Mouse (Mus musculus) kidney, embryonic 15.5 days (tissue): ENCODE results near the gene Gm266. TPM values are rescaled to one million over a fixed set of nuclear protein-coding genes. Genes with fewer than 3 reads are reported as not detected.

Source experiments
- ATAC-seq: fragments of 200-750 bp; cut with Nextera tagmentation; replicated peaks from 2 replicates; pipeline ENCODE4 v1.8.0; 2017; ENCODE audit warnings: moderate TSS enrichment; ENCODE audit not compliant: low FRiP score
- H3K27ac ChIP-seq: fragments of 300-500 bp; sonication (generic); 2 replicates; pipeline ENCODE4 v1.5.1; 2015; ENCODE audit warnings: mild to moderate bottlenecking, inconsistent platforms
- H3K27me3 ChIP-seq: fragments of 300-500 bp; sonication (generic); 2 replicates; pipeline ENCODE4 v1.6.1; 2015; ENCODE audit warnings: inconsistent platforms
- H3K36me3 ChIP-seq: fragments of 300-500 bp; sonication (generic); 2 replicates; pipeline ENCODE4 v1.6.1; 2015; ENCODE audit warnings: inconsistent platforms
- H3K4me1 ChIP-seq: fragments of 300-500 bp; sonication (generic); 2 replicates; pipeline ENCODE4 v1.6.1; 2015; ENCODE audit warnings: inconsistent platforms
- H3K4me2 ChIP-seq: fragments of 300-500 bp; sonication (generic); 2 replicates; pipeline ENCODE4 v1.6.1; 2015; ENCODE audit warnings: moderate library complexity, mild to moderate bottlenecking, inconsistent platforms
- H3K4me3 ChIP-seq: fragments of 300-500 bp; sonication (generic); replicated peaks from 2 replicates; pipeline ENCODE4 v1.5.1; 2015; ENCODE audit warnings: mild to moderate bottlenecking, inconsistent platforms
- H3K9ac ChIP-seq: fragments of 300-500 bp; sonication (generic); 2 replicates; pipeline ENCODE4 v1.6.1; 2015; ENCODE audit warnings: mild to moderate bottlenecking, inconsistent platforms
- H3K9me3 ChIP-seq: fragments of 300-500 bp; sonication (generic); replicated peaks from 2 replicates; pipeline ENCODE4 v1.6.1; 2016; ENCODE audit warnings: inconsistent platforms
- WGBS: fragments of 180-500 bp; shearing (Covaris S2); methylation state at CpG from one replicate; pipeline ENCODE4 v1.1.7; 2015; ENCODE audit warnings: mixed read lengths; 5-methylcytosine and 5-hydroxymethylcytosine counted together
- polyA plus RNA-seq: library from polyadenylated mRNA; unstranded; fragments of >200 nt; fragmentation: Nextera tagmentation; extraction: Ambion mirVana; gene quantifications from 2 replicates; pipeline ENCODE4 v1.2.1, GENCODE M21; 2015

The Gm266 gene
- polyA plus RNA-seq, 1 experiment from 2014 or later: 91.7 TPM

- Histone ChIP-seq H3K9me3 (no peaks in the 10 kb centered on the region), H3K9ac (no peak overlapping the region), H3K4me3 (no peak overlapping the region), H3K27ac (no peak overlapping the region), H3K36me3 (no peaks in the 10 kb centered on the region), H3K4me2 (no peak overlapping the region), H3K27me3 (0 out of 2 replicates have a peak, but pooled peaks cover 5% of the 10 kb centered on the region), H3K4me1 (peaks cover 7% of the 10 kb centered on the region)
- WGBS: 80% methylated on average over 5 of the region's 5 CpGs
- ATAC-seq: no peak
These were observed 14.0 kb upstream of the Gm266 start for GRCm38 (mm10) chr12:111499617-111500016.

GRCm38 (mm10) chr12:111497076-111497475, 11.5 kb upstream of the Gm266 start:
- H3K4me3 ChIP-seq: no peak overlapping the region
- H3K4me1 ChIP-seq: no peaks in the 10 kb centered on the region
- H3K27me3 ChIP-seq: 0 out of 2 replicates have a peak, but pooled peaks cover 2% of the 10 kb centered on the region
- WGBS: 52% methylated on average over 2 of the region's 2 CpGs
- no peak overlapping the region for H3K4me2 ChIP-seq
- H3K36me3 ChIP-seq: no peaks in the 10 kb centered on the region
- no peak for ATAC-seq
- H3K9me3 ChIP-seq: no peaks in the 10 kb centered on the region
- no peak overlapping the region for H3K9ac ChIP-seq
- no peak overlapping the region for H3K27ac ChIP-seq

GRCm38 (mm10) chr12:111494931-111495330, 9.3 kb upstream of the Gm266 start:
- H3K4me2 ChIP-seq: no peak overlapping the region
- H3K4me3 ChIP-seq: no peak overlapping the region
- ATAC-seq: no peak
- WGBS: 74% methylated on average over 4 of the region's 4 CpGs
- no peaks in the 10 kb centered on the region for H3K9me3 ChIP-seq
- 0 out of 2 replicates have a peak, but pooled peaks cover 2% of the 10 kb centered on the region for H3K27me3 ChIP-seq
- H3K36me3 ChIP-seq: no peaks in the 10 kb centered on the region
- H3K9ac ChIP-seq: no peak overlapping the region
- no peak overlapping the region for H3K27ac ChIP-seq
- H3K4me1 ChIP-seq: peaks cover 13% of the 10 kb centered on the region

- Histone ChIP-seq H3K4me1 (peaks cover 68% of the 10 kb centered on the region), H3K9me3 (no peaks in the 10 kb centered on the region), H3K9ac (no peak overlapping the region), H3K27ac (peak overlapping the region; percentile 96), H3K4me3 (no peak overlapping the region), H3K4me2 (peak overlapping the region; percentile 17), H3K36me3 (no peaks in the 10 kb centered on the region), H3K27me3 (peaks cover 12% of the 10 kb centered on the region)
- 53% methylated on average over 11 of the region's 11 CpGs for WGBS
- peak; percentile 23; the same call in 1 of the 2 replicates for ATAC-seq
These were observed 3.7 kb upstream of the Gm266 start for GRCm38 (mm10) chr12:111489261-111489865.

GRCm38 (mm10) chr12:111486455-111486854, 832 bp upstream of the Gm266 start:
- peak overlapping the region; percentile 57 for H3K4me3 ChIP-seq
- H3K36me3 ChIP-seq: no peaks in the 10 kb centered on the region
- WGBS: 4% methylated on average over 12 of the region's 12 CpGs
- peak overlapping the region; percentile 96 for H3K27ac ChIP-seq
- peak overlapping the region; percentile 88 for H3K4me2 ChIP-seq
- peaks cover 15% of the 10 kb centered on the region for H3K27me3 ChIP-seq
- H3K4me1 ChIP-seq: peaks cover 74% of the 10 kb centered on the region
- no peaks in the 10 kb centered on the region for H3K9me3 ChIP-seq
- ATAC-seq: no peak
- H3K9ac ChIP-seq: peak overlapping the region; percentile 60

GRCm38 (mm10) chr12:111485046-111485651, 474 bp downstream of the Gm266 start:
- Histone ChIP-seq H3K9ac (peak overlapping the region; percentile 60), H3K4me2 (peak overlapping the region; percentile 88), H3K36me3 (no peaks in the 10 kb centered on the region), H3K9me3 (no peaks in the 10 kb centered on the region), H3K4me3 (peak overlapping the region; percentile 57), H3K27ac (peak overlapping the region; percentile 96), H3K27me3 (peaks cover 15% of the 10 kb centered on the region), H3K4me1 (peaks cover 63% of the 10 kb centered on the region)
- WGBS: under 1% methylated on average over 63 of the region's 63 CpGs
- ATAC-seq: peak; percentile 20

- Histone ChIP-seq H3K4me1 (peaks cover 28% of the 10 kb centered on the region), H3K27ac (no peak overlapping the region), H3K9ac (no peak overlapping the region), H3K27me3 (peaks cover 4% of the 10 kb centered on the region; the same call in 1 of the 2 replicates), H3K4me3 (no peak overlapping the region), H3K36me3 (no peaks in the 10 kb centered on the region), H3K9me3 (peaks cover 3% of the 10 kb centered on the region; the same call in 1 of the 2 replicates), H3K4me2 (no peak overlapping the region)
- WGBS: 74% methylated on average over 2 of the region's 2 CpGs
- no peak for ATAC-seq
These were observed 5.7 kb downstream of the Gm266 start for GRCm38 (mm10) chr12:111479917-111480316.

GRCm38 (mm10) chr12:111478924-111479323, 6.7 kb downstream of the Gm266 start:
- no peak for ATAC-seq
- WGBS: 35% methylated on average over 5 of the region's 5 CpGs
- H3K4me1 ChIP-seq: peaks cover 31% of the 10 kb centered on the region
- H3K27ac ChIP-seq: no peak overlapping the region
- H3K4me3 ChIP-seq: no peak overlapping the region
- no peak overlapping the region for H3K9ac ChIP-seq
- H3K36me3 ChIP-seq: no peaks in the 10 kb centered on the region
- H3K4me2 ChIP-seq: no peak overlapping the region
- H3K27me3 ChIP-seq: no peaks in the 10 kb centered on the region
- H3K9me3 ChIP-seq: peaks cover 3% of the 10 kb centered on the region; the same call in 1 of the 2 replicates

- H3K9ac ChIP-seq: no peak overlapping the region
- no peak overlapping the region for H3K4me3 ChIP-seq
- peak overlapping the region; percentile 79 for H3K27ac ChIP-seq
- no peak overlapping the region for H3K4me2 ChIP-seq
- no peaks in the 10 kb centered on the region for H3K36me3 ChIP-seq
- peak; percentile 82 for ATAC-seq
- H3K27me3 ChIP-seq: no peaks in the 10 kb centered on the region
- H3K4me1 ChIP-seq: peaks cover 41% of the 10 kb centered on the region
- peaks cover 3% of the 10 kb centered on the region; the same call in 1 of the 2 replicates for H3K9me3 ChIP-seq
- WGBS: 36% methylated on average over 8 of the region's 8 CpGs
These were observed 10.6 kb downstream of the Gm266 start for GRCm38 (mm10) chr12:111474893-111475643.

- Histone ChIP-seq H3K27ac (peak overlapping the region; percentile 79), H3K9ac (no peak overlapping the region), H3K36me3 (no peaks in the 10 kb centered on the region), H3K4me3 (no peak overlapping the region), H3K27me3 (no peaks in the 10 kb centered on the region), H3K4me1 (peaks cover 40% of the 10 kb centered on the region), H3K9me3 (peaks cover 3% of the 10 kb centered on the region; the same call in 1 of the 2 replicates), H3K4me2 (no peak overlapping the region)
- peak; percentile 38; the same call in 1 of the 2 replicates for ATAC-seq
- 97% methylated on average over 3 of the region's 3 CpGs for WGBS
These were observed 11.2 kb downstream of the Gm266 start for GRCm38 (mm10) chr12:111474384-111474783.

- Histone ChIP-seq H3K27me3 (no peaks in the 10 kb centered on the region), H3K4me2 (no peak overlapping the region), H3K9me3 (peaks cover 3% of the 10 kb centered on the region; the same call in 1 of the 2 replicates), H3K9ac (no peak overlapping the region), H3K36me3 (no peaks in the 10 kb centered on the region), H3K4me3 (no peak overlapping the region), H3K4me1 (peaks cover 35% of the 10 kb centered on the region), H3K27ac (no peak overlapping the region)
- 62% methylated on average over 5 of the region's 5 CpGs for WGBS
- ATAC-seq: no peak
These were observed 12.7 kb downstream of the Gm266 start for GRCm38 (mm10) chr12:111472886-111473285.

GRCm38 (mm10) chr12:111471721-111472120, 13.9 kb downstream of the Gm266 start:
- H3K4me3 ChIP-seq: no peak overlapping the region
- no peak overlapping the region for H3K27ac ChIP-seq
- no peak overlapping the region for H3K9ac ChIP-seq
- H3K9me3 ChIP-seq: 0 out of 2 replicates have a peak, but pooled peaks cover under 1% of the 10 kb centered on the region
- ATAC-seq: no peak
- H3K4me1 ChIP-seq: peaks cover 35% of the 10 kb centered on the region
- H3K36me3 ChIP-seq: no peaks in the 10 kb centered on the region
- H3K4me2 ChIP-seq: no peak overlapping the region
- no peaks in the 10 kb centered on the region for H3K27me3 ChIP-seq
- 80% methylated on average over 3 of the region's 3 CpGs for WGBS
